Mouse (Mus musculus): ENCODE measurements at regions not wholly inside any gene's neighbourhood (a gene's known extent, or its start where the extent isn't known, plus 50 kb on each side); places are given as distances from the start of the nearest gene placed in this dataset.

- TF ChIP-seq CTCF (IDR thresholded peaks at IDR 0.05; ENCODE audit: insufficient read depth, low read length): no peak
- no peak for TF ChIP-seq POLR2A (IDR thresholded peaks at IDR 0.05; ENCODE audit: borderline replicate concordance, extremely low read depth, low read depth, low read length)
- Histone ChIP-seq H3K4me1 (ENCODE audit: control insufficient read depth, insufficient read depth, low read length) (no peaks in the 10 kb centered on the region), H3K4me3 (replicated peaks; ENCODE audit: extremely low read depth, low read depth, low read length) (no peak overlapping the region)
- DNase-seq: no peak
- 72% methylated on average over 6 of the region's 6 CpGs for WGBS
These were observed 125.1 kb upstream of the Itga1 start for GRCm38 (mm10) chr13:115226824-115227223.

GRCm38 (mm10) chr13:115219701-115220100 lies 117.9 kb upstream of the Itga1 start:
- no peak for TF ChIP-seq POLR2A (IDR thresholded peaks at IDR 0.05; ENCODE audit: borderline replicate concordance, extremely low read depth, low read depth, low read length)
- TF ChIP-seq CTCF (IDR thresholded peaks at IDR 0.05; ENCODE audit: insufficient read depth, low read length): no peak
- WGBS: 35% methylated on average over 2 of the region's 2 CpGs
- no peak for DNase-seq
- H3K4me3 ChIP-seq (replicated peaks; ENCODE audit: extremely low read depth, low read depth, low read length): no peak overlapping the region
- H3K4me1 ChIP-seq (ENCODE audit: control insufficient read depth, insufficient read depth, low read length): no peaks in the 10 kb centered on the region; the same call in 1 of the 2 replicates

- no peak overlapping the region for H3K4me3 ChIP-seq (replicated peaks; ENCODE audit: extremely low read depth, low read depth, low read length)
- TF ChIP-seq POLR2A (IDR thresholded peaks at IDR 0.05; ENCODE audit: borderline replicate concordance, extremely low read depth, low read depth, low read length) (no peak), CTCF (IDR thresholded peaks at IDR 0.05; ENCODE audit: insufficient read depth, low read length) (no peak)
- no peak for DNase-seq
- 92% methylated on average over 3 of the region's 3 CpGs for WGBS
- H3K4me1 ChIP-seq (ENCODE audit: control insufficient read depth, insufficient read depth, low read length): no peaks in the 10 kb centered on the region
These were observed 109.5 kb upstream of the Itga1 start for GRCm38 (mm10) chr13:115211285-115211684.

GRCm38 (mm10) chr13:115210643-115211208 lies 109.0 kb upstream of the Itga1 start:
- no peak for DNase-seq
- no peaks in the 10 kb centered on the region for H3K4me1 ChIP-seq (ENCODE audit: control insufficient read depth, insufficient read depth, low read length)
- 61% methylated on average over 10 of the region's 10 CpGs for WGBS
- no peak overlapping the region for H3K4me3 ChIP-seq (replicated peaks; ENCODE audit: extremely low read depth, low read depth, low read length)
- TF ChIP-seq POLR2A (IDR thresholded peaks at IDR 0.05; ENCODE audit: borderline replicate concordance, extremely low read depth, low read depth, low read length) (no peak), CTCF (IDR thresholded peaks at IDR 0.05; ENCODE audit: insufficient read depth, low read length) (no peak)

GRCm38 (mm10) chr13:115209402-115210192 lies 107.8 kb upstream of the Itga1 start:
- DNase-seq: no peak
- 73% methylated on average over 3 of the region's 3 CpGs for WGBS
- TF ChIP-seq CTCF (IDR thresholded peaks at IDR 0.05; ENCODE audit: insufficient read depth, low read length): no peak
- TF ChIP-seq POLR2A (IDR thresholded peaks at IDR 0.05; ENCODE audit: borderline replicate concordance, extremely low read depth, low read depth, low read length): no peak
- Histone ChIP-seq H3K4me3 (replicated peaks; ENCODE audit: extremely low read depth, low read depth, low read length) (no peak overlapping the region), H3K4me1 (ENCODE audit: control insufficient read depth, insufficient read depth, low read length) (no peaks in the 10 kb centered on the region)

GRCm38 (mm10) chr13:115206723-115207122 lies 105.0 kb upstream of the Itga1 start:
- Histone ChIP-seq H3K4me3 (replicated peaks; ENCODE audit: extremely low read depth, low read depth, low read length) (no peak overlapping the region), H3K4me1 (ENCODE audit: control insufficient read depth, insufficient read depth, low read length) (no peaks in the 10 kb centered on the region)
- TF ChIP-seq CTCF (IDR thresholded peaks at IDR 0.05; ENCODE audit: insufficient read depth, low read length) (no peak), POLR2A (IDR thresholded peaks at IDR 0.05; ENCODE audit: borderline replicate concordance, extremely low read depth, low read depth, low read length) (no peak)
- 70% methylated on average over 7 of the region's 7 CpGs for WGBS
- no peak for DNase-seq

- Histone ChIP-seq H3K4me1 (ENCODE audit: control insufficient read depth, insufficient read depth, low read length) (no peaks in the 10 kb centered on the region; the same call in 1 of the 2 replicates), H3K4me3 (replicated peaks; ENCODE audit: extremely low read depth, low read depth, low read length) (no peak overlapping the region)
- TF ChIP-seq CTCF (IDR thresholded peaks at IDR 0.05; ENCODE audit: insufficient read depth, low read length): no peak
- TF ChIP-seq POLR2A (IDR thresholded peaks at IDR 0.05; ENCODE audit: borderline replicate concordance, extremely low read depth, low read depth, low read length): no peak
- DNase-seq: no peak
- 25% methylated on average over 3 of the region's 3 CpGs for WGBS
These were observed 97.4 kb upstream of the Itga1 start for GRCm38 (mm10) chr13:115199166-115199565.

- Histone ChIP-seq H3K4me3 (replicated peaks; ENCODE audit: extremely low read depth, low read depth, low read length) (no peak overlapping the region), H3K4me1 (ENCODE audit: control insufficient read depth, insufficient read depth, low read length) (no peaks in the 10 kb centered on the region)
- TF ChIP-seq CTCF (IDR thresholded peaks at IDR 0.05; ENCODE audit: insufficient read depth, low read length): no peak
- TF ChIP-seq POLR2A (IDR thresholded peaks at IDR 0.05; ENCODE audit: borderline replicate concordance, extremely low read depth, low read depth, low read length): no peak
- 44% methylated on average over 2 of the region's 2 CpGs for WGBS
- DNase-seq: no peak
These were observed 86.3 kb upstream of the Itga1 start for GRCm38 (mm10) chr13:115188066-115188465.

GRCm38 (mm10) chr13:115187356-115187755 lies 85.6 kb upstream of the Itga1 start:
- TF ChIP-seq POLR2A (IDR thresholded peaks at IDR 0.05; ENCODE audit: borderline replicate concordance, extremely low read depth, low read depth, low read length) (no peak), CTCF (IDR thresholded peaks at IDR 0.05; ENCODE audit: insufficient read depth, low read length) (no peak)
- no peaks in the 10 kb centered on the region for H3K4me1 ChIP-seq (ENCODE audit: control insufficient read depth, insufficient read depth, low read length)
- no peak for DNase-seq
- no peak overlapping the region for H3K4me3 ChIP-seq (replicated peaks; ENCODE audit: extremely low read depth, low read depth, low read length)
- WGBS: 71% methylated on average over 3 of the region's 3 CpGs

Measured in lung, adult 2 months (tissue).